Mouse (Mus musculus): ENCODE data around the gene Sectm1b.

- TF ChIP-seq CHD2 (IDR thresholded peaks at IDR 0.05; ENCODE audit: low read depth, low read length), result no peak
- no peak for TF ChIP-seq ZNF384 (IDR thresholded peaks at IDR 0.05; ENCODE audit: low read depth, low read length)
- no peak for TF ChIP-seq HCFC1 (IDR thresholded peaks at IDR 0.05; ENCODE audit: borderline replicate concordance, insufficient read depth, low read length)
Observed at GRCm38 (mm10) chr11:121027259-121027658, 36.1 kb downstream of the Sectm1b start.
